Mouse (Mus musculus) lung, embryonic 16.5 days (tissue): ENCODE results near the gene Fastk. TPM values are rescaled to one million over a fixed set of nuclear protein-coding genes. Genes with fewer than 3 reads are reported as not detected.

ENCODE experiments used
- ATAC-seq: fragments of 200-750 bp; cut with Nextera tagmentation; 2 replicates; pipeline ENCODE4 v1.8.0; 2017; ENCODE audit warnings: low read depth, mild to moderate bottlenecking, moderate library complexity
- H3K27ac ChIP-seq: fragments of 300-500 bp; sonication (generic); 2 replicates; pipeline ENCODE4 v1.5.1; 2014; ENCODE audit warnings: mild to moderate bottlenecking, control low read depth, low read length
- H3K27me3 ChIP-seq: fragments of 300-500 bp; sonication (generic); 2 replicates; pipeline ENCODE4 v1.6.1; 2014; ENCODE audit warnings: low read depth, low read length, mixed read lengths; ENCODE audit not compliant: control insufficient read depth, insufficient read depth
- H3K36me3 ChIP-seq: fragments of 300-500 bp; sonication (generic); 2 replicates; pipeline ENCODE4 v1.6.1; 2014; ENCODE audit warnings: low read length; ENCODE audit not compliant: control insufficient read depth, insufficient read depth
- H3K4me1 ChIP-seq: fragments of 300-500 bp; sonication (generic); replicated peaks from 2 replicates; pipeline ENCODE4 v1.6.1; 2014; ENCODE audit warnings: low read length, mixed read lengths; ENCODE audit not compliant: control insufficient read depth, insufficient read depth
- H3K4me2 ChIP-seq: fragments of 300-500 bp; sonication (generic); 2 replicates; pipeline ENCODE4 v1.6.1; 2014; ENCODE audit warnings: low read depth, low read length, control low read depth
- H3K4me3 ChIP-seq: fragments of 300-500 bp; sonication (generic); 2 replicates; pipeline ENCODE4 v1.5.1; 2014; ENCODE audit warnings: mild to moderate bottlenecking, low read length, control low read depth
- H3K9ac ChIP-seq: fragments of 300-500 bp; sonication (generic); 2 replicates; pipeline ENCODE4 v1.6.1; 2014; ENCODE audit warnings: low read length, control low read depth
- H3K9me3 ChIP-seq: fragments of 300-500 bp; sonication (generic); 2 replicates; pipeline ENCODE4 v1.6.1; 2016; ENCODE audit warnings: low read length; ENCODE audit not compliant: control insufficient read depth
- WGBS: fragments of 180-500 bp; shearing (Covaris S2); extraction: QIAGEN DNeasy Blood & Tissue Kit; methylation state at CpG from one replicate; pipeline ENCODE4 v1.1.7; 2014; 5-methylcytosine and 5-hydroxymethylcytosine counted together
- polyA plus RNA-seq: library from polyadenylated mRNA; unstranded; fragments of >200 nt; fragmentation: Nextera tagmentation; extraction: Ambion mirVana; gene quantifications from 2 replicates; pipeline ENCODE4 v1.2.1, GENCODE M21; 2015

Fastk gene
- polyA plus RNA-seq, 1 experiment from 2014 or later = 96.6 TPM

GRCm38 (mm10) chr5:24417587-24417986, 27.5 kb downstream of the Fastk start:
- H3K4me1 ChIP-seq = peaks cover 6% of the 10 kb centered on the region
- H3K27ac ChIP-seq = no peak overlapping the region
- H3K36me3 ChIP-seq = peaks cover 4% of the 10 kb centered on the region; the same call in 1 of the 2 replicates
- 83% methylated on average over 10 of the region's 10 CpGs for WGBS
- no peak overlapping the region for H3K4me3 ChIP-seq
- H3K9me3 ChIP-seq = no peaks in the 10 kb centered on the region
- H3K27me3 ChIP-seq = no peaks in the 10 kb centered on the region
- no peak overlapping the region for H3K4me2 ChIP-seq
- no peak for ATAC-seq
- no peak overlapping the region for H3K9ac ChIP-seq

DNA sequence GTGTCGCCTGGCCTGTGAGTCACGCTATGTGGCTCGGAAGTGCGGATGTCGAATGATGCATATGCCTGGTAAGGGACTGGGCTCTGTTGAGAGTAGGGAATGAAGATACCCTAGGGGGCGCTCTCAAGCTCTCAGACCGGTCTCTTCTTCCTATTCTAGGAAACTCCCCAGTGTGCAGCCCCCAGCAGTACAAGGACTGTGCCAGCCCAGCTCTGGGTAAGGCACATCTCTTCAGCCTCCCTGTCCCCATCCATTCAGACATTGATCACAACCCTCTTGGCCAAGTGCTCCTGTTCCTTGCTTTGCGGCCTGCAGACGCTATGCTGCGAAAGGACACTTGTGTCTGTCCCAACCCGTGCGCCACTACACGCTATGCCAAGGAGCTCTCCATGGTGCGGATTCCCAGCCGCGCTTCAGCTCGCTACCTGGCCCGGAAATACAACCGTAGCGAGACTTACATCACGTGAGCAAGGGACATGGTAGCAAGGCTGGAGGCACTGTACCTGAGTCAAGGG, 28.8 kb downstream of the Fastk start:
- H3K27ac ChIP-seq = no peak overlapping the region
- no peaks in the 10 kb centered on the region for H3K27me3 ChIP-seq
- peak overlapping the region; percentile 31; the same call in 1 of the 2 replicates for H3K4me2 ChIP-seq
- H3K36me3 ChIP-seq = peaks cover 4% of the 10 kb centered on the region; the same call in 1 of the 2 replicates
- ATAC-seq = peak; percentile 73
- 3% methylated on average over 21 of the region's 21 CpGs for WGBS
- H3K4me3 ChIP-seq = no peak overlapping the region
- no peak overlapping the region for H3K9ac ChIP-seq
- no peaks in the 10 kb centered on the region for H3K9me3 ChIP-seq
- H3K4me1 ChIP-seq = 0 out of 2 replicates have a peak, but pooled peaks cover 4% of the 10 kb centered on the region

- H3K4me2 ChIP-seq = no peak overlapping the region
- H3K4me1 ChIP-seq = 0 out of 2 replicates have a peak, but pooled peaks cover 4% of the 10 kb centered on the region
- no peak for ATAC-seq
- H3K9me3 ChIP-seq = no peaks in the 10 kb centered on the region
- H3K27ac ChIP-seq = no peak overlapping the region
- WGBS = 72% methylated on average over 13 of the region's 13 CpGs
- no peaks in the 10 kb centered on the region for H3K36me3 ChIP-seq
- no peak overlapping the region for H3K4me3 ChIP-seq
- H3K9ac ChIP-seq = no peak overlapping the region
- no peaks in the 10 kb centered on the region for H3K27me3 ChIP-seq
These were observed 31.1 kb downstream of the Fastk start for GRCm38 (mm10) chr5:24413938-24414337.

DNA sequence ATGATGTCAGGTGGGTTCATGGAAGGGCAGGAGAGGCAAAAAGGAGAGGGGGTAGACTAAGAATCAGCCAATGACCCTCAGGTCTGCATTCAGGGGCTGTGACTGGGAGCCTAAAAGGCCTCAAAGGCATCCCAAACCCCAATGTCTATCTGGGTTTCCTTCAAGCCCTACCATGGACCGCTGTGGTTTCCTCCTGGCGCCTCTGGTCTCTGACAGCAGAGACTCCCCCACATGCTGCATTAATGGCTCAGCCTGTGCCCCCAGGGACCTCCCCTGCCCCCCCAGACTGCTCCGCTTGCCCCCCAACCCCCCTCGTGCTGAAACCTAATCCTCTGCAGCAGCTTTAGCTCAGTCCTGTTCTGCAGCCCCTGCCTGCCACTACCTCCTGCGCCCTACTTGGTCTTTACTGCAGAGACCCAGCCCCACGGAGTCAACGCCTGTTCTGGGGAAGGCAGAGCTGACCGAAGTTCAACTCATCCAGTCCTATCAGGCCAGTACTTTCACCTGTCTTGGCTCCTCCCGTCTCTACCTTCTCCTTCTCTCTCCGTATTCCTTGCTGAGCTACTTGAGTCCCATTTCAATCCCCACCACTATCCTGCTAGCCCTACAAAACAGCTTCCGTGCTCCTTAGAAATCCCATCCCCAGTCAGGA, 31.9 kb downstream of the Fastk start, which contains the start of gene Asic3:
Gene Asic3 (plus strand): TSS at position 351 of the 652 bp plus-strand sequence.
- H3K9ac ChIP-seq = no peak within 1 kb of the TSS
- H3K27ac ChIP-seq = no peak within 1 kb of the TSS
- H3K9me3 ChIP-seq = no peaks in the 10 kb centered on the region
- no peaks in the 10 kb centered on the region for H3K36me3 ChIP-seq
- no peak for ATAC-seq
- no peak within 1 kb of the TSS for H3K4me2 ChIP-seq
- H3K27me3 ChIP-seq = no peaks in the 10 kb centered on the region
- no peak within 1 kb of the TSS for H3K4me3 ChIP-seq
- 0 out of 2 replicates have a peak, but pooled peaks cover 4% of the 10 kb centered on the region for H3K4me1 ChIP-seq
- 34% methylated on average over 11 of the region's 11 CpGs for WGBS

GRCm38 (mm10) chr5:24412063-24412462, 33.0 kb downstream of the Fastk start:
- Histone ChIP-seq H3K27ac (no peak overlapping the region), H3K9me3 (no peaks in the 10 kb centered on the region), H3K4me1 (0 out of 2 replicates have a peak, but pooled peaks cover 4% of the 10 kb centered on the region), H3K9ac (no peak overlapping the region), H3K27me3 (no peaks in the 10 kb centered on the region), H3K4me3 (no peak overlapping the region), H3K4me2 (no peak overlapping the region), H3K36me3 (no peaks in the 10 kb centered on the region)
- ATAC-seq = no peak
- 81% methylated on average over 2 of the region's 2 CpGs for WGBS

DNA sequence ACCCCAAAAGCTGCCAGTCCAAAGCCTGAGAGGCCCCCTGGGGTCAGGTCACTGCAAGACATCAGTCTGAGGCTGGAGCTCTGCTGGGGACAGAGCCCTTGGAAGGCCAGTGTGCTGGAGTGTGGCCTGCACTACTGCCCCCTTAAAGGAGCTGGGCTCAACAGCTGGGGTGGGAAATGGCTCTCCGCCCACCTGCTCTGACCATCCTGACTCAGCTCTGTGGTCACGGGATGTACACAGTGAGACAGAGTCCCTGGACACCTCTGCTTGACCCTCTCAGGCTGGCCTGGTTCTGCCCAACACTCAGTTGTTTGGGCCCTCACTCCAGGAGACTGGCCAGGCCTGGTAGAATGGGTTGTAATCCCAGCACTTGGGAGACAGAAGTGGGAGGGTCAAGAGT, 35.6 kb downstream of the Fastk start:
- no peak overlapping the region for H3K9ac ChIP-seq
- no peaks in the 10 kb centered on the region for H3K9me3 ChIP-seq
- no peak overlapping the region for H3K27ac ChIP-seq
- H3K4me1 ChIP-seq = no peaks in the 10 kb centered on the region
- no peak overlapping the region for H3K4me3 ChIP-seq
- no peak overlapping the region for H3K4me2 ChIP-seq
- peaks cover 3% of the 10 kb centered on the region; the same call in 1 of the 2 replicates for H3K36me3 ChIP-seq
- WGBS = 72% methylated on average over 2 of the region's 2 CpGs
- ATAC-seq = no peak
- no peaks in the 10 kb centered on the region for H3K27me3 ChIP-seq

GRCm38 (mm10) chr5:24408651-24409050, 36.4 kb downstream of the Fastk start:
- 82% methylated on average over 13 of the region's 13 CpGs for WGBS
- no peak for ATAC-seq
- Histone ChIP-seq H3K27ac (no peak overlapping the region), H3K27me3 (no peaks in the 10 kb centered on the region), H3K4me1 (no peaks in the 10 kb centered on the region), H3K4me2 (no peak overlapping the region), H3K36me3 (peaks cover 3% of the 10 kb centered on the region; the same call in 1 of the 2 replicates), H3K9me3 (no peaks in the 10 kb centered on the region), H3K4me3 (no peak overlapping the region), H3K9ac (no peak overlapping the region)

DNA sequence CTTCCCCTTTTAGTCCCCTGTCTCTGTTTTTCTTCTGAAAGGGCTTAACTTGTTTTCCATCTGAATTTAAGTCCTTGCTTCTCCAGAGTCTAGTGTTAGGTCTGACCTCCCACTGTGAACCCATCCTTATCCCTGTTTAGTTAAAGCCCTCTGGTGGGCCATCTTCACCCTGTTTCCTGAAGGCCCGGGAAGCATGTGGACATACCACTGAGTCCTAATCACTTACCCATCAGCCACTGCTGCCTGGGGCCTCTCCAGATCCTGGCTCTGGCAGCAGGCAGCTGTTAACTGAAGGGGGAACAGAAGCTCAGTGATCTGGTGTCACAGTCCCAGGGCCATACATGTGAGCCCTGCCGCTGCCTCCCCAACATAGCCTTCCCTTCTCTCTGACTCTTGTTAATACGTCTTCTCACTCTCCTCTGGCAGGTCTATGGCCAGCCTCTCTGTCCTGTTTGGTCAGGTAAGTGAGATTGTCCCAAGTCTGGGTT, 39.7 kb downstream of the Fastk start:
- no peak overlapping the region for H3K4me2 ChIP-seq
- no peaks in the 10 kb centered on the region for H3K9me3 ChIP-seq
- ATAC-seq = no peak
- H3K27me3 ChIP-seq = no peaks in the 10 kb centered on the region
- no peak overlapping the region for H3K9ac ChIP-seq
- WGBS = 58% methylated on average over 3 of the region's 3 CpGs
- no peak overlapping the region for H3K4me3 ChIP-seq
- H3K4me1 ChIP-seq = no peaks in the 10 kb centered on the region
- H3K27ac ChIP-seq = no peak overlapping the region
- H3K36me3 ChIP-seq = peaks cover 9% of the 10 kb centered on the region

DNA sequence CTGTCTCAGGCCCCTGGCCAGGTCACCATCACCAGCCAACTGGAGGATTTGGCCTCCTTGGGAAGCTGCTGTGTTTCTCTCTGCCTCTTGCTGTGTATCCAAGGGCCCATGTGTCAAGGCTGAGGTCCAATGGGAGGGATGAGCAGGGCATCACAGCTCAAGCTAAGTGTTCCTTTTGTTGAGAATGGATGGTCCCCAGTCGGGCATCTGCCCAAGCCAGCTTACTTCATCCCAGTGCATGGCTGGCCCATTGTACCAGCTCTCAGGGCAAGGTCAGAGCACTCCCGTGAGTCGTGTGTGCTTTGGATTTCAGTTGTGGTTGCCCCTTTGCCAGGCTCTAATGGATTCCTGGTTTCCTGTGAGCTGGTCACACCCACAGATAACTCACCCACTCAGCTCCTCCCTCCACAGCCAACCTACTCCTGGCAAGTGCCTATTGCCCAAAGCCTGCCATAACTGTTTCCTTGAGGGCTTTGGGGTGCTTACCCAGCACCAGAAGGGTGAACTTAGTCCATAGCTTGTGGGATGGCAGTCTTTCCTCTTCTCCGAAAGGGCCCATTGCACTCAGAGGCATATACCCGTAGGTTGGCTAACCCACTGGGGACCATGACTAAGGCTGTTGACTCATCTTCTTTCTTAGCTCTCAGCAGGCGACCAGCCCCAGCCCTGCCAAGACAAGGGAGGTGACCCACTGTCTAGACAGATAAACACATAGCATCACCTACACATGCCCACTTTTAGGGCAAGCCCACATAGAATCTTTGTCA, 40.3 kb downstream of the Fastk start:
- ATAC-seq = no peak
- WGBS = 78% methylated on average over 6 of the region's 6 CpGs
- Histone ChIP-seq H3K27ac (no peak overlapping the region), H3K36me3 (peaks cover 9% of the 10 kb centered on the region), H3K9ac (no peak overlapping the region), H3K27me3 (no peaks in the 10 kb centered on the region), H3K4me1 (no peaks in the 10 kb centered on the region), H3K4me3 (no peak overlapping the region), H3K4me2 (no peak overlapping the region), H3K9me3 (no peaks in the 10 kb centered on the region)
